Mouse (Mus musculus): ENCODE measurements around the gene Prpf18. TPM values are rescaled to one million over a fixed set of nuclear protein-coding genes. Genes with fewer than 3 reads are reported as not detected.
"Not testable (repeated sequence)": the region's sequence is repeated elsewhere in the genome, so short reads cannot be mapped to it uniquely, and the experiment has no call there.

The Prpf18 gene
- polyA plus RNA-seq, 1 experiment from 2014 or later, result 27.3 TPM

- DNase-seq (no peak), ATAC-seq (ENCODE audit: low read depth) (no peak)
- Histone ChIP-seq H3K27ac (no peak overlapping the region), H3K36me3 (peaks cover 61% of the 10 kb centered on the region), H3K9me3 (replicated peaks) (no peaks in the 10 kb centered on the region), H3K4me1 (replicated peaks) (no peaks in the 10 kb centered on the region), H3K4me2 (no peak overlapping the region), H3K9ac (no peak overlapping the region), H3K4me3 (replicated peaks) (no peak overlapping the region), H3K27me3 (no peaks in the 10 kb centered on the region)
- WGBS (ENCODE audit: insufficient replicate concordance), result 84% methylated on average over 10 of the region's 10 CpGs
Measured at GRCm38 (mm10) chr2:4630197-4630835, 21.6 kb downstream of the Prpf18 start.

GRCm38 (mm10) chr2:4629470-4629869 is 22.4 kb downstream of the Prpf18 start:
- Histone ChIP-seq H3K27ac (no peak overlapping the region), H3K4me2 (no peak overlapping the region), H3K4me3 (replicated peaks) (no peak overlapping the region), H3K9ac (no peak overlapping the region), H3K9me3 (replicated peaks) (no peaks in the 10 kb centered on the region), H3K4me1 (replicated peaks) (no peaks in the 10 kb centered on the region), H3K36me3 (peaks cover 54% of the 10 kb centered on the region), H3K27me3 (no peaks in the 10 kb centered on the region)
- ATAC-seq (ENCODE audit: low read depth), result no peak
- 78% methylated on average over 11 of the region's 11 CpGs for WGBS (ENCODE audit: insufficient replicate concordance)
- DNase-seq, result no peak

DNA sequence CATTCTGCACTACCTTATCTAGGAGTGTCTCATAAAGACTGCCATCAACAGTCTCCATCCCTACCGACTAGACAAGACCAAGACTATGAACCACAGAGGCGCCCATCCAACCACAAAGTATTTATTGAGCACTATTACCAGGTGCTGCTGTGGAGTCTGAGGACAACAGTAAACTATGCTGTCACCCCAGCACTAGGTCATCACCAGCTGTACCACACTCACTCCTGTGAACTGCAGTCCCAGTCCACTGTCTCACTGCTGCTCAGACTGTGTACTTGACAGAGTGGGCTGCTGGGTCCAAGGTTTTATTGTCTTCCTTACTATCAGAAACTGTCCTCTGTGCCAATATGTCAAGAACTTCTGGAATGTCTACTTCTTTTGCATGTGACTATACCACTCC is 23.0 kb downstream of the Prpf18 start:
- Histone ChIP-seq H3K27ac (no peak overlapping the region), H3K36me3 (peaks cover 54% of the 10 kb centered on the region), H3K4me3 (replicated peaks) (no peak overlapping the region), H3K4me2 (no peak overlapping the region), H3K9me3 (replicated peaks) (no peaks in the 10 kb centered on the region), H3K9ac (no peak overlapping the region), H3K27me3 (no peaks in the 10 kb centered on the region), H3K4me1 (replicated peaks) (no peaks in the 10 kb centered on the region)
- no peak for ATAC-seq (ENCODE audit: low read depth)
- WGBS (ENCODE audit: insufficient replicate concordance), result 77% methylated on average over 2 of the region's 2 CpGs
- no peak for DNase-seq

DNA sequence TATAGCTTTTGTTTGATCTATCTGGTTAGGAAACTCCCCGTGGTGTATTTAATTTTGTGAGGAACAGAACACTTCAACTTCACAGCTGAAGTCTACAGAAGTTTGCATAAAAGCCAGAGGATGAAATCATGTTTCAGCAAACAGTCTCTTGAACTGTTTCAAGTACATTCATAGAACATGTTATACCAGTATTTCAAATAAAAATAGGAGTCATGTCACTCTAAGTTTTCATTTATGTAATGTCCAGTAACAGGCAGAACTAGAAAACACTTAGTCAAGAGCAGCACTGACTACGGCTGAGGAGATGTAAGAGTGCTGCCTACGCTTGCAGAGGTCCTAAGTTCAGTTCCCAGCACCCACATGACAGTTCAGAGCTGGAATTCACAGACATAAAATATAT is 25.0 kb downstream of the Prpf18 start:
- peaks cover 53% of the 10 kb centered on the region for H3K36me3 ChIP-seq
- 86% methylated on average over 3 of the region's 3 CpGs for WGBS (ENCODE audit: insufficient replicate concordance)
- no peaks in the 10 kb centered on the region for H3K9me3 ChIP-seq (replicated peaks)
- DNase-seq (no peak), ATAC-seq (ENCODE audit: low read depth) (no peak)
- no peak overlapping the region for H3K9ac ChIP-seq
- H3K4me2 ChIP-seq, result no peak overlapping the region
- H3K4me3 ChIP-seq (replicated peaks), result no peak overlapping the region
- H3K4me1 ChIP-seq (replicated peaks), result no peaks in the 10 kb centered on the region
- H3K27ac ChIP-seq, result no peak overlapping the region
- no peaks in the 10 kb centered on the region for H3K27me3 ChIP-seq

DNA sequence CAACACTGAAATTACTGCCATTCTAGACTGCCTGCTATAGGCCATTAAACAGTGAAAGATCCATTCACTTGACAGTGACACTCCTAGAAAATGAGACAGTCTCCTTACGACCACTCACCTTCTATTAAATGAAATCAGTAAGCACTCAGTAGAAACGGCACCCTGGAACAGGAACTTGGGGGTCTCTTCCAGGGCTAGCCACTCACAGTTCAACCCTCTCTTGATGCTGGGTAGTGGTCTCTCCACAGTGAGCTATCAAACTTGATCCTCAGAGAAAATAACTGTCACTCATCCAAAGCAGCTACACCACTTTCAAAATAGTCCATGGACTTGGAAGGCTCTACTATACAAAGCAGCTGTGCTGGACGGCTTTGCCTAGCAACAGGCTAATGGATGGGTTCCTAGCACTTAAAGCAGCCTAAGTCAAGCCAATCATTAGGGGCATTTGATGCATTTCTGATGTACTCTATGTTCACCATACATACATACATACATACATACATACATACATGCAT is 30.4 kb downstream of the Prpf18 start:
- no peaks in the 10 kb centered on the region for H3K27me3 ChIP-seq
- H3K4me1 ChIP-seq (replicated peaks), result no peaks in the 10 kb centered on the region
- no peak overlapping the region for H3K9ac ChIP-seq
- H3K9me3 ChIP-seq (replicated peaks), result no peaks in the 10 kb centered on the region
- DNase-seq (no peak), ATAC-seq (ENCODE audit: low read depth) (no peak)
- WGBS (ENCODE audit: insufficient replicate concordance), result 82% methylated on average over 3 of the region's 3 CpGs
- H3K4me2 ChIP-seq, result no peak overlapping the region
- peaks cover 28% of the 10 kb centered on the region for H3K36me3 ChIP-seq
- H3K4me3 ChIP-seq (replicated peaks), result no peak overlapping the region
- no peak overlapping the region for H3K27ac ChIP-seq

GRCm38 (mm10) chr2:4620640-4621401 is 31.1 kb downstream of the Prpf18 start:
- Histone ChIP-seq H3K36me3 (peaks cover 28% of the 10 kb centered on the region), H3K4me3 (replicated peaks) (no peak overlapping the region), H3K4me2 (no peak overlapping the region), H3K27ac (no peak overlapping the region), H3K9ac (no peak overlapping the region), H3K27me3 (no peaks in the 10 kb centered on the region), H3K9me3 (replicated peaks) (no peaks in the 10 kb centered on the region), H3K4me1 (replicated peaks) (no peaks in the 10 kb centered on the region)
- DNase-seq, result no peak
- ATAC-seq (ENCODE audit: low read depth), result no peak
- 83% methylated on average over 12 of the region's 12 CpGs for WGBS (ENCODE audit: insufficient replicate concordance)

- no peak overlapping the region for H3K4me3 ChIP-seq (replicated peaks)
- no peak overlapping the region for H3K27ac ChIP-seq
- H3K9me3 ChIP-seq (replicated peaks), result no peaks in the 10 kb centered on the region
- no peaks in the 10 kb centered on the region for H3K27me3 ChIP-seq
- no peak overlapping the region for H3K9ac ChIP-seq
- H3K4me2 ChIP-seq, result no peak overlapping the region
- ATAC-seq (ENCODE audit: low read depth), result no peak
- no peaks in the 10 kb centered on the region for H3K4me1 ChIP-seq (replicated peaks)
- DNase-seq, result no peak
- 58% methylated on average over 6 of the region's 6 CpGs for WGBS (ENCODE audit: insufficient replicate concordance)
- peaks cover 28% of the 10 kb centered on the region for H3K36me3 ChIP-seq
Measured at GRCm38 (mm10) chr2:4619893-4620593, 31.9 kb downstream of the Prpf18 start.

DNA sequence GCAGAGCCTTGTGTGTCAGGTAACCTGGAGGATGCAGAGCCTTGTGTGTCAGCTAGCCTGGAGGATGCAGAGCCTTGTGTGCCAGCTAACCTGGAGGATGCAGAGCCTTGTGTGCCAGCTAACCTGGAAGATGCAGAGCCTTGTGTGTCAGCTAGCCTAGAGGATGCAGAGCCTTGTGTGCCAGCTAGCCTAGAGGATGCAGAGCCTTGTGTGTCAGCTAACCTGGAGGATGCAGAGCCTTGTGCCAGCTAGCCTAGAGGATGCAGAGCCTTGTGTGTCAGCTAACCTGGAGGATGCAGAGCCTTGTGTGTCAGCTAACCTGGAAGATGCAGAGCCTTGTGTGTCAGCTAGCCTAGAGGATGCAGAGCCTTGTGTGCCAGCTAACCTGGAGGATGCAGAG is 32.8 kb downstream of the Prpf18 start:
- ATAC-seq (ENCODE audit: low read depth); H3K4me1 ChIP-seq (replicated peaks); H3K27ac ChIP-seq; H3K4me3 ChIP-seq (replicated peaks); H3K27me3 ChIP-seq; H3K4me2 ChIP-seq; DNase-seq; H3K9ac ChIP-seq; H3K9me3 ChIP-seq (replicated peaks): not testable (repeated sequence)
- peaks cover 26% of the 10 kb centered on the region for H3K36me3 ChIP-seq

GRCm38 (mm10) chr2:4616995-4617394 is 34.9 kb downstream of the Prpf18 start:
- Histone ChIP-seq H3K27me3 (no peaks in the 10 kb centered on the region), H3K4me2 (no peak overlapping the region), H3K9me3 (replicated peaks) (no peaks in the 10 kb centered on the region), H3K27ac (no peak overlapping the region), H3K36me3 (peaks cover 29% of the 10 kb centered on the region), H3K9ac (no peak overlapping the region), H3K4me3 (replicated peaks) (no peak overlapping the region), H3K4me1 (replicated peaks) (no peaks in the 10 kb centered on the region)
- WGBS (ENCODE audit: insufficient replicate concordance), result 80% methylated on average over 4 of the region's 4 CpGs
- DNase-seq, result no peak
- no peak for ATAC-seq (ENCODE audit: low read depth)

GRCm38 (mm10) chr2:4615014-4615546 is 36.8 kb downstream of the Prpf18 start:
- peaks cover 43% of the 10 kb centered on the region for H3K36me3 ChIP-seq
- no peak; the same call in 1 of the 2 replicates for ATAC-seq (ENCODE audit: low read depth)
- peak overlapping the region; percentile 23; the same call in 1 of the 2 replicates for H3K27ac ChIP-seq
- H3K9me3 ChIP-seq (replicated peaks), result no peaks in the 10 kb centered on the region
- no peaks in the 10 kb centered on the region for H3K27me3 ChIP-seq
- no peaks in the 10 kb centered on the region for H3K4me1 ChIP-seq (replicated peaks)
- no peak overlapping the region for H3K9ac ChIP-seq
- 80% methylated on average over 2 of the region's 2 CpGs for WGBS (ENCODE audit: insufficient replicate concordance)
- no peak overlapping the region for H3K4me2 ChIP-seq
- no peak for DNase-seq
- H3K4me3 ChIP-seq (replicated peaks), result no peak overlapping the region

DNA sequence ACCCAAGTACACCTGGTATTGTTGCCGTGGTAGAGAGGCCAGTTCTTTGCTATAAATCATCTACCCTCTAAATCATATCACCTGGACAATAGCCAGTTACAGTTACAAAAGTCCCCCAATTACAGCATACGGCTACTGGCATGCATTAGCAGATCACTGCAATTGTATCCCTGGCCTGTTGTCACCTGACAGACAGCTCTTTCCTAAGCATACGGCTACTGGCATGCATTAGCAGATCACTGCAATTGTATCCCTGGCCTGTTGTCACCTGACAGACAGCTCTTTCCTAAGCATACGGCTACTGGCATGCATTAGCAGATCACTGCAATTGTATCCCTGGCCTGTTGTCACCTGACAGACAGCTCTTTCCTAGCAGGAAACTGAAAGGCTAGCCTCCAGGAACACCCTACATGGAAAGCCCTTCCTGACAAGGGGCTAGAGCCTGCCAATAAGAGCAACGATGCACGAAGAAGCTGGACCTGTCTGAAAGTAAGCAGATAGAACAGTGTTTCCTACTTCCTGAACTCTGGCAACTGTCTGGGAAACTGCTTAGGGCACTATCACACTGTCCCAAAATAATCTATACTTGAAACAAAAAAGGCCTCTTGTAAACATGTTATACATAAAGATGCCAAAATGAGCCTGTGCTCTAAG is 37.5 kb downstream of the Prpf18 start:
- peak; percentile 26; the same call in 1 of the 2 replicates for ATAC-seq (ENCODE audit: low read depth)
- 78% methylated on average over 6 of the region's 6 CpGs for WGBS (ENCODE audit: insufficient replicate concordance)

More for the DNA sequence above, 37.5 kb downstream of the Prpf18 start:
- peaks cover 50% of the 10 kb centered on the region for H3K36me3 ChIP-seq
- H3K9me3 ChIP-seq (replicated peaks); H3K4me3 ChIP-seq (replicated peaks); H3K27ac ChIP-seq; H3K4me2 ChIP-seq; H3K9ac ChIP-seq; H3K27me3 ChIP-seq; DNase-seq; H3K4me1 ChIP-seq (replicated peaks): not testable (repeated sequence)

Measured in liver, embryonic 13.5 days (tissue).